Mouse (Mus musculus): Measurements from ENCODE around the gene Ttll5.

Gene Ttll5

DNA sequence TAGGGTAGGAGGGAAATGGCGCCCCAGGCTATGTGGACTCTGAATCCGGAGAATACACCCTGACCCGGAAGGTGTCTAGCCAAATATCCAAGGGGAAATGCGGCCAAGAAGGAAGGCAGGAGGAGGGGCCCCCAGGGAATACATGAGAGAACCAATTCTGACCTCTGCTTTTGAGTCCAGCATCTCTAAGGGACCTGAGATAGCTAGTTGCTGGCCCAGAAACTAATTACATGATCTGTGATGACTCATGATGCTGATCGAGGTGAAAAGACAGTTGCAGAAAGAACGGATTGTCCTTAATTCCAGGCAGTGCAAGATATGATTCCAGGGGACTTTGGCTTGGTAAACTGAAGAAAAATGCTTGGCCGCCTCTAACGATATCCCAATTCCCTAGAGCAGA is 232.5 kb downstream of the Ttll5 start:
- DNase-seq (ENCODE audit: low read depth) = no peak

DNA sequence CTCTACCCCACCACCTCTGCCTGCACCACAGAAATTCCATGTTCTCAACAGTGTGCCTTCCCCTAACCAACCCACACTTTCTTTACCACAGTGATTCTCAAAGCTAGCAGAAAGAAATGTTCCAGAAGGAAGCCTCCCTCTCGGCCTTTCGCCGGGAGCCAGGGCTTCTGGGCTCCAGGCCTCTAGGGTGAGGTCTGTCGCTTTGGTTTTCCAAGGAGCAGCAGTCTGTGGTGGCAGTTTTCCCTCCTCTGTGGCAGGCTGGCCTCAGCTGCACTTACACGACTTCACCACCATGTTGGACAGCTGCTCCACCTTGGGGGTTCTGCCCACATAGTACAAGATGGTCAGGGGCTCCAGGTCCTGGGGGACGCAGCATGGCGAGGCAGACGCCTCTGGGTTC is 233.1 kb downstream of the Ttll5 start:
- DNase-seq (ENCODE audit: low read depth) = no peak

DNA sequence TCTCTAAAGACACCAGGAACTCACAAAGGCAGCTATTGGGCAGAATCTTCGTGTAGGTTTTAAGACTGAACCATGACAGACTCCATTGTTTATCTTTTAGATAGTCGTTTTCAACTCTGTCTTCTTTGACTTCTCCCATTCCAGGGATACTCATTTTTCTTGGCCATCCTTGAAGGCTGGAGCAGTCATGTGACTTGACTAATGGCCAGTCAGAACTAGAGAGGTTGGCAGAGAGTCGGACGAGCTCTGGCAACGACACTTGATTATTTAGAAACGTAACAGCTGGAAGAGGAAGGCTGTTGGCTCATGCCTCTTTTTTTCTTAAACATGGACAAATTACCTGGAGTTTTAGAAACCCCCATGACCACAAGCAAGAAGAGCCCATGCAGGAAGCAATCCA is 234.9 kb downstream of the Ttll5 start:
- no peak for DNase-seq (ENCODE audit: low read depth)

DNA sequence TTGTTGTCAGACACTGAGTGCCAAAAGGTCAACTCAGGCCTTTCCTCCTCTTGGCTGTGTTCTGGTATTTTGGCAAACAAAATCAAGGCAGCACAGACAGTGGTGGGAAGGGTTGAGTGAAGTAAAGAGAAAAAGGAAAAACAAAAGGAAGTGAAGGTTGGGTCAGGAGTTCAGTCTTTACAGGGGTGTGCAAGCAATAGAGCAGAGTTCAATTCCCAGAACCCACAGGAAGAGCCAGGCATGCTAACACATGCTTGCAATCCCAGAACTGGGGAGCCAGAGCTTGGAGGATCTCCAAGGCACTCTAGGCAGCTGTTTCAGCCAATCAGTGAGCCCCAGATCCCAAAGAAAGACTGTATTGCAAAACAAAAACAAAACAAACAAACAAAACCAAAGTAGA is 240.3 kb downstream of the Ttll5 start:
- no peak for DNase-seq (ENCODE audit: low read depth)

DNA sequence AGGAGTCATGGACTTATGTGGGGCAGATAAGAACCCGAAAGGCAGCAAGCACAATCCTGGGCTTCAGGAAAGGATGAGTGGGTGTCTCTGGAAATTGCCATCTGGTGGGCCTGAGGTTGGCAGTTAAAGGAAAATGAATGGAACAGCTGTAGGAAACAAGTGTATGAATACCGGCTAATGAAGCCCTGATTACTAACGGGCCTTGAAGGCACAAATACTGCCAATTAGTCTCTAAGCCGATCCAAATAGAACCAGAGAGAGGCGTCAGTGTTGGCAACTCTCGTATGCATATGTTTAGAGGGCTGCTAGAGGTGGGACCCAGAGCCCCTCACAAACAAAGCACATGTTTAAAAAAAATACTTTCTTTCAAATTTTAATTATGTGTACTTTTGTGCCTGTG is 247.0 kb downstream of the Ttll5 start:
- DNase-seq (ENCODE audit: low read depth) = no peak

DNA sequence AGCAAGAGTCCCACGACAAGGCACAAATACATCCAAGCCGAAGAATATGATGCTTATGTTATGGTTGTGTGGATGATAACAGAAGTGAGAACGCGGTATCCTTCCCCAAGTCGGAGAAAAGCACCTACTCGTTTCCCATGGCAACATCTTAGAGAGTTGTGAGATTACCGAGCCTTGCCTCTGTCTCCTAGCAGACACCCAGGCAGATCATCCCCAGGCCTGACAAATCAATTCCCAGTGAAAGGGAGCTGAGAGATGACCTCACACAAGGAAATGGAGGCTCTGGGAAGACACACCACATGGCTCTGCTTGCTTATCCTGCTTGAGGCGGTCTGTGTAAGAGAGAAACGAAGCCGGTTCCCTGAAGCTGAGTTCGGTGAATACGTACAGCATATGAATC is 250.2 kb downstream of the Ttll5 start:
- no peak for DNase-seq (ENCODE audit: low read depth)

DNA sequence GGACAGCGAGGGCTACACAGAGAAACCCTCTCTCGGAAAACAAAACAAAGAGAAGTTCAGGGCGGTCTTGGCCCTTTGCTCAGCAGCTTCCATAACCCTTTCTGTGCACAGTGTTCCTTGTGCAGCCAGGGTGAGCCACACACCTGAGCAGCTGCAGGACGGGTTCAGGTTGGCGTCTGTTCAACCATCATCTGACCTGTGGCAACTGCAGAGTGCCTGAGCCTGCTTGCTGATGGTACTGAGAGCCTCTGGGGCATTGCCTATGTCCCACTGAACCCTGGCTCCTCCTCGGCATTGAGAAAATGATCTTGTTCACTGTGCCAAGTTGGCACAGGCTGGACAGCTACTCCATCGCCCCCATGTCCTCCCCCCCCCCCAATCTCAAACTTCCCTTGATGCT is 250.9 kb downstream of the Ttll5 start:
- DNase-seq (ENCODE audit: low read depth) = no peak

DNA sequence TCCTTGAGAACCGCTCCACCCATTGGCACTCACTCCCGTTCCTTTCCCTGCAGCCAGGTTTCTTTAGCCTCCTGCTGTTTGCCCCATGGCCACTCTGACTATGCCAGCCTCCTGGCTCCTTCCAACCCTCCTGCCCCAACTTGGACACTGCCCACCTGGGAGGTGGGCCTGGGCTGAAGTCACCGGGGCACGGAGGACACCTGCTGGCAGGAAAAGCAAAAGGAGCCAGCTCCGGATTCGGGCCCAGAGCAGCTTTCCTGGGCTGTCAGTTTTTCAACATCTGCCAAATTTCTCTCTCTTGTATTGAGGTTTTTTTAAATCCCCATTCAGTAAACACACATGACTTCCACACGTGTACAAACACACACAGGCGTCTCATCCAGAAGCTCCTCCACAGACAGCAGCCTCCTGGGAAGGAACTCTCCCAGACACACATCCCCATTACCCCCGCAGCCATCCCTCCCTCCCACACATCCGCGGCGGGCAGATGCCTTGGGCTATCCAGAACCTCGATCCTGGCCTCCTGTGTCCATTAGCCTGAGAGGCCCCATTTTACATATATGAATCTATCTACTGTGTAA is 252.0 kb downstream of the Ttll5 start:
- DNase-seq (ENCODE audit: low read depth) = no peak

DNA sequence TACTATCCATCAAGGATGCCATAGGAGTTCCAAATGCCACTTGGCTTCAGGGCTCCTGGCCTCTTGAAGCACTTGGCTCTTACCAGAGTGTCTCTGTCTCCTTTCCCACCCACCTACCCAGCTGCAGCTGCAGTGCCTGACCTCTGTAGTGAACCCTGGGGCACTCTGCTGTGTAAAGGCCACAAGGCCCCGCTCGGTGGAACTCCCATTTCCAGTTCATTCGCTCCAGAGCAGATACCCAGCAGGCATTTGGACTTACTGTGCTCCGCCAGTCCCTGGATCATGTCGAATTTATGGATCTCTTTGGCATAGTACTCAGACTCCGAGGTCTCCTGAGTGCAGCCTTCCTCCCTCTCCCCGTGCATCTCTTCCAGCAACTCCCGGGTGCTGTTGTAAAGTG is 252.9 kb downstream of the Ttll5 start:
- no peak for DNase-seq (ENCODE audit: low read depth)

DNA sequence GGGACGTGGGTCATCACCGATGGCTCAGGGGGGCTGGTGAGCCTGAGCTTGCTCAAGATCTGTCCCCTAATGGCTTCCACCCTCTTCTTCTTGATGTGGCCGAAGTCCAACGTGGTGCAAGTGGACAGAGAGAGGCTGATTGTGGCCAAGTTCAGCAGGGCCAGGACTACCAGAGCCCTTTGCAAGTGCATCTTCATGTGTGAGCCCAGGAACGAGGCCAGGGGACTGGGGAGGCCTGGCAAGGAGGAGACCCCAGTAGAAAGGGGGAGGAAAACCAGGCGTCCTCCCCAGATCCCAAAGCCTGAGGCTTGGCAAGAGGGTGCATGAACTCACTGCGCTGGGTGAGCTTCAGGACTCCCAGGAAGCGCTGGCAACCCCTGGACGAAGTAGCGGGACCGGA is 253.3 kb downstream of the Ttll5 start:
- no peak for DNase-seq (ENCODE audit: low read depth)

DNA sequence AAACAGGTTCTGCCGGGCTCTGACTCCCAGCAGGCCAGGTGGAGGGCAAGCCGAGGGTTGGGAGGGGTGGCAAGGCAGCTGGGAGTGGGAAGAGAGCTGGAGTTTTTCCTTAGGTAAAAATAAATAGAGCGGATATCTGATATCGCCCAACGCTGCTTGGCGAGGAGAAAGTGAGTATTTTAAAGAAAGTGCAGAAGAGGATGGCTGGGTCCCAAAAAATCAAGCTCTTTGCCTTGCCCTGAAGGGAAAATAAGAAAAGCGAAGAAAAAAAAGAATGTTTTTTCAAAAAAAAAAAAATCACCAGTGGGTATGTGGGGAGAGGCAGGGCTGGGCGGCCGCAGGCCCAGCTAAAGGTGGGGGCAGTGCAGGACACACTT is 253.7 kb downstream of the Ttll5 start:
- DNase-seq (ENCODE audit: low read depth) = no peak

DNA sequence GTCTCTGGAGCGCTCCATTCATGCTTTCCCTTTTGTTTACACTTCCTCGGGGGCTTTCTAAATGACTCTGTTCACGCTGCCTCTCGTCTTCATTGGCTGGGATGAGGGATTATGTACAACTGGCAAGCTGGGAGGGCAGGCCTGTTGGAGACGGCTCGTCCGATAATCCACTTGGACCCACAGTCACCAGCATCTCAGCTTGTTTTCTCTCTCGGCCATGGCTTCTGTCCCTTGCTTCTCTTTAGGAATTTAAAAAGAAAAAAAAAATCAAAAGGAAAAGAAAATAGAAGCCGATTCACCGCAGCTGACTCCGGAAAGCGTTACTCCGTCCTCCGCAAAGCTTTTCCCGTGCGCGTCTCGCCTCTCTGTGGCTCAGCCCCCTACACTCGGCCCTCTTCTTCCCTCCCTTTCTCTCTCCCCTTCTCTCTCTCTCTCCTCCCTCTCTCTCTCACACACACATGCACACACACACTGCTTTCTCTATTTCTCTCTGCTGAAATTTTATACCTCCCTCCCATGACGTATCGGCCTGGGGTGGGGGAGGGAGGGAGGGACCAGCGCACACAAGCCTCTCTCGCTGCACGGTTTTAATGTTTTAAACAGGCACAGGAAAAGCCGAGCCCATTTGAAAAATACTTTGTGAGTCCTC is 254.2 kb downstream of the Ttll5 start, which contains the start of gene Tgfb3:
Tgfb3 (minus strand) TSS at position 489 of the 649 bp plus-strand sequence.
- peak; percentile 79 for DNase-seq (ENCODE audit: low read depth)

DNA sequence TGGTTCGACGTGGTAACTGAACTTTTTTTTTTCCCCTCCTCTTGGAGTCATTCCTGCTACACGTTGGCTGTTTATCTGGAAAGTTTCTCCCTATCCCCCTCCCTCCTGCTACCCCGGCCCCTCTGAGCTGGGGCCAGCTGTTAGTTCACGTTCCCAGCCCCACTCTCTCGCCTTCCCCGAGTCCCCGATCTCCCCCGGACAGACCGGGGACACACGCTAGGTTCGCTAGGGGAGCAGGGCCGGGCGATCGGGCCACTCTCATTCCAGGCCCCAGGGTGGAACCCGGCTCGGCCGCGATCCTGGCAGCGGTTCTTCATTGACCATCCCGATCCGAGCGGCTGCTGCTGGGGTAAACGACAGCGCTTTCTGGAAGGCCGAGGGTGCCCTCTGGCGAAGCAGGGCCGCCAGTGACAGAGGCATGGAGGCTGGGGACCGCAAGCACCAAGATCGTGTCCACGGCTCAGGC is 254.8 kb downstream of the Ttll5 start:
- peak; percentile 90 for DNase-seq (ENCODE audit: low read depth)

DNA sequence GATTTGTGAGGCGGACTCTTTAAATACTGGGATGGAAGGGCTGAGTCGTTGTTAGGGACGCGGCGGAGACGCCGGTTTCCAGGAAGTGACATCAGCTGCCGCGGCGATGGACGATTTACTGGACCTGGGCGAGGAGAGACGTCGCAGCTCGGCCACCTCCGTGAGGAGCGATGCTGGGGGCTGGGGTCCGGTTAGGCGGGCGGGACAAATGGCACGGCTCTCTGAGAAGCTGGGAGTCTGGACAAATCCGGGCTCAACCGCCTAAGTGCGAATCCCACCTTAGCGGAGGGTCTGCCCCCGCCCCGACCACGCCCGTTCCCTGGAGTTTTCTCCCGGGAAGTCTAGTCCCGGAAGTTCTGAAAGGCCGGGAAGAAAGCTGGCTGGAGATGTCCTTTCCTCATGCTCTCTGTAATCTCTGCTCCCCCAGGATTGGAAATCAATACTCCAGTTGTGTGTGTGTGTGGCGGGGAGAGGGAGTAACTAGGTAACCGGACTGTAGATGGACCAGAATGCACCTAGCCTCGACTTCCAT is 258.1 kb downstream of the Ttll5 start, which contains the start of gene Ift43:
Ift43 (plus strand) TSS at position 61 of the 532 bp plus-strand sequence.
- peak; percentile 73 for DNase-seq (ENCODE audit: low read depth)

DNA sequence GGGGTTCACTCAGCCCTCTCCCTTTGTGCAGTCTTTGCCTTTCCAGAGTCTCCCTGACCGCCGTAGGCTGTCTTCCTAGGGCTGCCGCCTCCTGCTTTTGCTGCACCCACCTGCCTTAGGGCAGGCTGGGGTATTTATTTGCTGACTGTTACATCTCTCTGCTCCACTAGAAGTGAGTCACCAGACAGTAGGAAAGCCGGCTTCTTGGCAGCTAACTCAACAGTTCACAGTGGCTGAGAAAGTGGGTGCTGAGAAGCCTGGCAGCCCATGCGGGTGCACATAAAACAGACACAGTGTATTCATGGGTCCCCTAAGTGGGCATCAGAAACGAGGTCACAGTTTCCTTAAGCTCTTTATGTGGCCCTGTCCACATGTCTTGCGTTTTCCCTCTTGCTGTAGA is 261.4 kb downstream of the Ttll5 start:
- no peak for DNase-seq (ENCODE audit: low read depth)

DNA sequence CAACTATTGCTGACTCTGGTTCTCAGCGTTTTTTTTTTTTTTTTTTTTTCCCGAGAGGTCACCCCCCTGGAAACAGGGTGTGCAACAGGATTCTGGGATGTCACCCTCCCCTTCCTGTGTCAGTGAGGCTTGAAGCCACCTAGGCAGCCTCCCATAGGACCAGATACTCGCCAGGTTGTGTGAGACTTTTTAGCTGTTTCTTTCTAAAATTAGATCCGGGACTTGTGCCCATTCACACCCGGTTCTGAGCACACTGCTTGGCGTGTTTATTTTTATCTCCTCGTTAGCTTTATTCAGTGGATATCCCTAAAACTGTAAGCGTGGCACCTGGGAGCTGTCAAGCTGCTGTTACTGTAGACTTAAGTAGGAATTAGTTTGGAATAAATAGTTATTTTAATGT is 262.1 kb downstream of the Ttll5 start:
- no peak for DNase-seq (ENCODE audit: low read depth)

DNA sequence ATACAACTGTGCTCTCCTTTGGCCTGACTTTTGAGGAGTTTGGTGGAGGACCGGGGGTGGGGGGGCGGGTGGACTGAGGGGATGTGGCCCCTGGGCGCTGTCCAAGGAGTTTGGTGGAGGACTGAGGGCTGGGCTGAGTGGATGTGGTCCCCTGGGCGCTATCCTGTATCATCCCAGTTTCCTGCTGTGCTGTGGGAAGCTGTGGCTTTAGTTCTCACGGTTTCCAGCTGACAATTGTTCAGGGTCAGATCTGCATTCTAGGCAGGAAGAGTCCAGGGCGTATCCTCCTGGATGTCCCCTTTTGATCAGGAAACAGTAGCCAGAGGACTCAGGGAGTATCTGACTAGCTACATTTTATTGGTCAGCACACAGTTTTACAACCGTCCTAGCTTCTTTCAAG is 263.6 kb downstream of the Ttll5 start:
- DNase-seq (ENCODE audit: low read depth) = no peak

DNA sequence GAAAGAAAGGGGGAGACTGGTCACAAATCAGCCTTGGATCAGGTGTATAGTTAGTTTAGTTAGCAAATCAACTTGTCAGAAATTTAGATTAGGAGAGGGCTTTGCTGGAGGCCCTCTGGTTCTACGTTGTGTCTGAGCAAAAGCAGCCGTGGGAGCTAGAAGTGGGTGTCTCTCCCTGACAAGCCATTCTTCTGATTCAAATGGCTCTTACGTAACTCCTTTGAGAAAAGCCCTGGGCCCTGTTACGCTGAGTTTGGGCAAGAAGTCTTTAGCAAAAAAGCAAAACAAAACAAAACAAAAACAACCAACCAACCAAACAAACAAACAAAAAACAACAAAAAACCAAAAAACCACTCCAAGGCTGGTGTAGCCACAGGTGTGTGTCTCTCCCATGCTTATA is 266.3 kb downstream of the Ttll5 start:
- no peak for DNase-seq (ENCODE audit: low read depth)

DNA sequence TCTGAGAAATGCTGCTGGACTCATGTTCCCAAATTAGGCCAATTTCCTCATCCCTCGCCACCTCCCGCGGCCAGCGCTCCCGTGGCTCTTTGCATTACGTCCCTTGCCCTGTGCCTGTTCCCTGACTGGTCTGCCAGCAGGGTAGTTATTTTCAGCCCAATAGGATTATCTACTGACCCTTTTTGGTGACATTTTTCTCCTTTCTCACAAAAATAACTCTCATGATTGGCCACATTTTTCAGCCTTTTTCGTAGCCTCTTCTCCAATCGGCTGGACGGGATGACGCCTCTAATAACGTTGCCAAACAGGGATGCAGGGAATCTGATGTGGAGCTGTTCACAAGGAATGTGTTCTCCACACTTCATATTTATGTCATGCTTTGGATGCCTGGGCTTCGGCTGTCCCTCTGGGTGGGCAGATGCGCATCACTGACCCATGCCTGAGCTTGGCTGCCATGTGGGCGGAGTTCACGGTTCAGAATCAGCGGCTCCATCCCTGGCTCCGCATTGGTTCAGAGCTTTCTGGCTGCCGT is 267.2 kb downstream of the Ttll5 start:
- DNase-seq (ENCODE audit: low read depth) = no peak

DNA sequence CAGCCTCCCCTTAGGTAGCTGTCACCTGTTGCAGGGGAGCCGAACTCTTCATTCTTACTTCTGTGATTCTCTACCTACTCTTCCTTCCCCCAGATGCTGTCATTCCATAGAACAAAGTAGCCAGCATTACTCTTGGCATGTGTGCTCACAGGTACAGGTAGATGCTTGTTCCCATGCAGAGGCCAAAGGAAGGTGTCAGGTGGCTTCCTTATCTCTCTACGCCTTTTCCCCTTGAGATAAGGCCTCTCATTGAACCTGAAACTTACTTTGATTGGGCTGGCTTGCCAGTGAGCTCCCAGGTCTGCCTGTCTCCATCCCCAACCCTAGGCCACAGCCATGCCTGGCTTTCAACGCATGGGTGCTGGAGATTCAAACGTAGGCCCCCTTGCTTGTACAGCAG is 269.6 kb downstream of the Ttll5 start:
- no peak for DNase-seq (ENCODE audit: low read depth)

DNA sequence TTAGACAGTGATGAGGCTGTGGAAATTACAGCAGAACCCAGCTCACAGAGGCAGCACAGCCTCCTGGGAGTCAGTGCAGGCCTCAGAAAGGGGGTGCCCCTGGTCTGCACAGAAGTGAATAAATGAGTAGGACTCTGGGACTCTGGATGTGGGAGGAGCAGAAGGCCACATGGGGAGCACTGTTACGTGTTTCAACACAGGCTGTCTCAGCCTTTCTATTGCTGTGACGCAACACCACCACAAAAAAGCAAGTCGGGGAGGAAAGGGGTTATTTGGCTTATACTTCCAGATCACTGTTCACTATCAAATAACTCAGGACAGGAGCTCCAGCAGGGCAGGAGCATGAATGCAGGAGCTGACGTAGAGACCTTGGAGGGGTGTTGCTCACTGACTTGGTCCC is 271.3 kb downstream of the Ttll5 start:
- no peak for DNase-seq (ENCODE audit: low read depth)

DNA sequence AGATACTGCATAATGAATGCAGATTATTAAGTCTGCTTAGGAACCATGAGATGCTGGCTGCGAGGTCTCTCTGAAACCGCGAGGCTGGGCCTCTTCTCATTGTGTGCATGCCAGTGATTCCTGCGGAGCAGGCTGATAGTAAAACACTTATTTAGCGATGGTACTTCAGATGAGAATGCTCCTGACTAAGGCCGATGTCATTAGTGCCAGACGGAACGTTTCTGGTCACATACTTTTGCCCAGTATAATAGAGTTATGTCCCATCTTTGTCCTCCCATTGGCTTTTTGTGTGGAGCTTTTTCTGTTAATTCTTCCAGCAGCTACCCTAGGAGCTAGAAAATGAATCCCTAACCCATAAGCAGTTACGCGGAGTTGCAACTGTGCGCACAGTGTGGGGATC is 273.3 kb downstream of the Ttll5 start:
- DNase-seq (ENCODE audit: low read depth) = no peak

DNA sequence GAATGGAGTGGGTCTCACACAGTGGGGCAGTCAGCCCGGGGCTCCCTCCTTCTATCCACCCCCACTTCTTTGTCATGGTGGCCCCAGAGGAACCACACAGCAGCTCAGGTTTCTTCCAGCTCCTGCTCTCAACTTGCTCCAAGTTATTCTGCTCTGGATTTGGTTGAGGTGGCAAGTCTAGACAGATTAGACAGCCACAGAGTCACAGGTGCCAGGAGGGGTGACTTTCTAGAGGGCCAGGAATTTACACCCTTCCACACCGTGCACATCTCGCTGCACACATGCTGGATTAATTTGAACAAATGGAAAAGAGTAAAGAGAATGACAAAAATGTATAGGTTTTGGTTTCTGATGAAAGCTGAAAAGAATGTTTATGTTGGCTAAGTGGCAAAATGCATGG is 276.3 kb downstream of the Ttll5 start:
- DNase-seq (ENCODE audit: low read depth) = no peak

DNA sequence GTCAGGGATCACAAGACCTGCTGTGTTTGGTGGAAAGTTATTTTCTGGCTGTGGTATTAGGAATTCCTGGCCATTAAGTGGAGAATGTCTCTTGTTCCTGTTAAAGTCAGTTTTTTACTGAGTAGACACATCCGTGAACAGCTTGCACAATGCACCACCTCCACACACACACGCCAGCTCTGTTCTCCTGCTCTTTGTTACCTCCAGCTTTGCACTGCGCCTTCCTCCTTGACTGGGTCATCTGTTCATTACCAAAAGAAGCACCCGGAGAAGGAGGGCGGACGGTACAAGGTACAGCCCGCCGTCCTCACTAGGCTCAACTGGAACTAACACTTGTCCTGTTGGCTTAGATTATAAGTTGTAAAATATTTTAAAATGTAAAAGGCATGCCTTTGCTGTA is 278.2 kb downstream of the Ttll5 start:
- DNase-seq (ENCODE audit: low read depth) = no peak

All from induced T-regulatory cell, adult 2 months (primary cell).